Mouse (Mus musculus) cortical plate, adult 2 months (tissue): ENCODE data around the gene Mapk13. TPM values are rescaled to one million over a fixed set of nuclear protein-coding genes. Genes with fewer than 3 reads are reported as not detected.
"Not testable (repeated sequence)": the region's sequence is repeated elsewhere in the genome, so short reads cannot be mapped to it uniquely, and the experiment has no call there.

Source experiments
- H3K27ac ChIP-seq: fragments of 200-500 bp; 2 replicates; pipeline ENCODE4 v1.5.1; 2012; ENCODE audit warnings: low read length, control low read depth, inconsistent platforms; ENCODE audit not compliant: insufficient read depth
- H3K4me1 ChIP-seq: fragments of 200-500 bp; 2 replicates; pipeline ENCODE4 v1.6.1; 2011; ENCODE audit warnings: low read length; ENCODE audit not compliant: control insufficient read depth, insufficient read depth
- H3K4me3 ChIP-seq: fragments of 200-500 bp; 2 replicates; pipeline ENCODE4 v1.5.1; 2011; ENCODE audit warnings: mild to moderate bottlenecking, low read length, control low read depth; ENCODE audit not compliant: insufficient read depth
- CTCF ChIP-seq: fragments of 200-500 bp; IDR thresholded peaks from 2 replicates; pipeline ENCODE4 v1.5.1; 2011; ENCODE audit warnings: mild to moderate bottlenecking, control low read depth, low read length; ENCODE audit not compliant: insufficient read depth; ENCODE audit errors: extremely low read depth
- POLR2A ChIP-seq: fragments of 200-500 bp; IDR thresholded peaks from 2 replicates; pipeline ENCODE4 v1.6.1; 2011; ENCODE audit warnings: mild to moderate bottlenecking, low read length, control low read depth; ENCODE audit not compliant: insufficient read depth; ENCODE audit errors: extremely low read depth
- polyA plus RNA-seq: library from polyadenylated mRNA; depleted of rRNA; stranded (reverse); fragments of >200 nt; gene quantifications from 2 replicates; pipeline ENCODE4 v1.2.3, GENCODE M21; 2012

Gene Mapk13
- polyA plus RNA-seq, 1 experiment, result 1.8 TPM

GRCm38 (mm10) chr17:28809175-28809831 is 40.2 kb downstream of the Mapk13 start:
- no peak overlapping the region for H3K27ac ChIP-seq
- no peaks in the 10 kb centered on the region for H3K4me1 ChIP-seq
- TF ChIP-seq CTCF, result no peak
- no peak for TF ChIP-seq POLR2A
- H3K4me3 ChIP-seq, result no peak overlapping the region

GRCm38 (mm10) chr17:28812345-28812744 is 43.2 kb downstream of the Mapk13 start:
- Histone ChIP-seq H3K27ac (no peak overlapping the region), H3K4me3 (no peak overlapping the region), H3K4me1 (no peaks in the 10 kb centered on the region)
- TF ChIP-seq POLR2A (no peak), CTCF (no peak)

GRCm38 (mm10) chr17:28814529-28815097 is 45.5 kb downstream of the Mapk13 start:
- TF ChIP-seq CTCF, result no peak
- TF ChIP-seq POLR2A, result no peak

GRCm38 (mm10) chr17:28815384-28816004 is 46.4 kb downstream of the Mapk13 start:
- H3K27ac ChIP-seq, result no peak overlapping the region
- H3K4me1 ChIP-seq, result no peaks in the 10 kb centered on the region
- no peak for TF ChIP-seq CTCF
- no peak for TF ChIP-seq POLR2A
- H3K4me3 ChIP-seq, result no peak overlapping the region

More at GRCm38 (mm10) chr17:28814529-28815097, 45.5 kb downstream of the Mapk13 start:
- Histone ChIP-seq H3K4me1 (no peaks in the 10 kb centered on the region), H3K27ac (no peak overlapping the region), H3K4me3 (no peak overlapping the region)

- H3K4me3 ChIP-seq, H3K27ac ChIP-seq, H3K4me1 ChIP-seq: not testable (repeated sequence)
Measured at GRCm38 (mm10) chr17:28816326-28816725, 47.2 kb downstream of the Mapk13 start.

GRCm38 (mm10) chr17:28816875-28817811 is 48.0 kb downstream of the Mapk13 start:
- TF ChIP-seq POLR2A, result no peak
- no peak for TF ChIP-seq CTCF

GRCm38 (mm10) chr17:28820189-28820588 is 51.1 kb downstream of the Mapk13 start:
- TF ChIP-seq POLR2A, result no peak
- TF ChIP-seq CTCF, result no peak
- Histone ChIP-seq H3K4me1 (peaks cover 1% of the 10 kb centered on the region; the same call in 1 of the 2 replicates), H3K4me3 (no peak overlapping the region), H3K27ac (no peak overlapping the region)

More at GRCm38 (mm10) chr17:28816875-28817811, 48.0 kb downstream of the Mapk13 start:
- Histone ChIP-seq H3K4me1 (no peaks in the 10 kb centered on the region), H3K27ac (no peak overlapping the region), H3K4me3 (no peak overlapping the region)

- no peak for TF ChIP-seq CTCF
- TF ChIP-seq POLR2A, result no peak
- peaks cover 15% of the 10 kb centered on the region for H3K4me1 ChIP-seq
- no peak overlapping the region for H3K27ac ChIP-seq
- H3K4me3 ChIP-seq, result no peak overlapping the region
Measured at GRCm38 (mm10) chr17:28823004-28823745, 54.1 kb downstream of the Mapk13 start.

GRCm38 (mm10) chr17:28823749-28824148 is 54.7 kb downstream of the Mapk13 start:
- H3K27ac ChIP-seq, result no peak overlapping the region
- no peak overlapping the region for H3K4me3 ChIP-seq
- H3K4me1 ChIP-seq, result peaks cover 16% of the 10 kb centered on the region
- no peak for TF ChIP-seq CTCF
- no peak for TF ChIP-seq POLR2A
